Mouse (Mus musculus) thymus, postnatal 0 days (tissue): ENCODE measurements around the gene Hdac6. TPM values are rescaled to one million over a fixed set of nuclear protein-coding genes. Genes with fewer than 3 reads are reported as not detected.

ENCODE experiments used
- DNase-seq: peaks from one replicate; pipeline ENCODE4 v3.0.0-alpha.2; 2015; ENCODE audit warnings: low spot score
- polyA plus RNA-seq: library from polyadenylated mRNA; unstranded; fragments of >200 nt; fragmentation: Nextera tagmentation; extraction: Ambion mirVana; gene quantifications from 2 replicates; pipeline ENCODE4 v1.2.1, GENCODE M21; 2015

Gene Hdac6
- 10.0 and 10.3 TPM in 2 replicates for polyA plus RNA-seq

GRCm38 (mm10) chrX:7947108-7947899 is at the start of gene Hdac6:
TSS of gene Hdac6 (minus strand) at chrX:7947889.
- DNase-seq = no peak

GRCm38 (mm10) chrX:7993068-7993735 is 45.5 kb upstream of the Hdac6 start:
- DNase-seq = no peak

GRCm38 (mm10) chrX:7992379-7993067 is 44.8 kb upstream of the Hdac6 start:
- no peak for DNase-seq

DNA sequence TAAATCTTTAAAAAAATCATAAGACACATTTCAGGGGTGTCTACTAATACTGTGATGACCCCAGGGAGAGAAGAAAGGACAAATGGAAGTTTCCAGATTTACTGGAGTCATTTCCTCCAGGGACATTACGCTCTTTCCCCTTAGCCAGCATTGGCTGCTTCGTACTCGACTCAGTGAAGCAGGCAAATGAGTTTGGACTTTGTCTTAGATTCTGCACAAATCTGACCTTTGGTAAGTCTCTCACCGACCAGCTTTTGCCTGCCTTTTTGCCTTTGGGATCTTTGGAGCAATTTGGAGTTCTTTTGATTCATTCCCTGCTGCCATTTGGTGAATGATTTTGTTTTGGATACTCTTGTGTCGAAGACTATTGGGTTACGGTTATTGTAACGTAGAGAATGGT is 33.7 kb upstream of the Hdac6 start:
- no peak for DNase-seq

- DNase-seq = no peak
These were observed 30.2 kb upstream of the Hdac6 start, which contains the start of gene Gata1 for GRCm38 (mm10) chrX:7977892-7978291. TSS of gene Gata1 (minus strand) at chrX:7978071.

DNA sequence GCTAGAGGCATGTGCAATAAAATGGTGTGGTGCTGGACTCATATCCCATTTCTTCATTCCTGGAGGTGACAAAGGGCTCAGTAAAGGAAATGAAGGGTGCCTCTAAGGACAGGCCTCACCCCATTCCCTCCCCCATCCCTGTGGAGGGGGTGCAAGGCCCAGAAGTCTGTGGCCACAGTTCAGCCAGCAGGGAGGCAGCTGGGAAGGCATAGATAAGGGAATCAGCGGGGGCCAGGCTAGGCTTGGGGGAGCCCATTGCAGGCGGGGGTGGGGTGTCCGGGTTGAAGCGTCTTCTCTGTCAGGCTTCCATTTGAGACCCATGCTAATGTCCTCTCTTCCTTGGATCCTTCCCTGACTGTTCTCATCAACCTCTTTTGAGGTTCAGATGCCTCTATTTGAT is 23.6 kb upstream of the Hdac6 start:
- no peak for DNase-seq

- DNase-seq = no peak
These were observed 21.2 kb upstream of the Hdac6 start for GRCm38 (mm10) chrX:7968899-7969298.

- no peak for DNase-seq
These were observed 20.5 kb upstream of the Hdac6 start for GRCm38 (mm10) chrX:7968226-7968625.

- DNase-seq = no peak
These were observed 20.0 kb upstream of the Hdac6 start for GRCm38 (mm10) chrX:7967596-7968201.

DNA sequence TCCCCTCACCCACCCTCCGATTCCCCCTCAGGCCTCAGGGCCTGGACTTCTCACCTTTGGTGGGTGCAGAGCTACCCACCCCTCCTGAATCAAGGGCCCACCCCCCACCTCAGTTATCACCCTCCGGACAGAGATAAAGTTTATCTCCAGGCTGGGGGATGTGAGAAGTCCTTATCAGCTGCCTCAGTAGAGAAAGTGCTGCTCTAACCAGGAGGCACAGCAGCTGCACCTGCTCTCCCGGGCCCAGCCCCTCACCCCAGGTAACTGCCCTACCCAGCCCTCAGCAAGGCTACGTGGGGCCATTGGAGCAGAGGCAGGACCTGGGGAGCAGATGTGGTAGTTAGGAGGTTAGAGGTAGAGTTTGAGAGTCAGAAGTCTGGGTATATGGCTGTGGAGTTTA is 18.5 kb upstream of the Hdac6 start:
- no peak for DNase-seq

DNA sequence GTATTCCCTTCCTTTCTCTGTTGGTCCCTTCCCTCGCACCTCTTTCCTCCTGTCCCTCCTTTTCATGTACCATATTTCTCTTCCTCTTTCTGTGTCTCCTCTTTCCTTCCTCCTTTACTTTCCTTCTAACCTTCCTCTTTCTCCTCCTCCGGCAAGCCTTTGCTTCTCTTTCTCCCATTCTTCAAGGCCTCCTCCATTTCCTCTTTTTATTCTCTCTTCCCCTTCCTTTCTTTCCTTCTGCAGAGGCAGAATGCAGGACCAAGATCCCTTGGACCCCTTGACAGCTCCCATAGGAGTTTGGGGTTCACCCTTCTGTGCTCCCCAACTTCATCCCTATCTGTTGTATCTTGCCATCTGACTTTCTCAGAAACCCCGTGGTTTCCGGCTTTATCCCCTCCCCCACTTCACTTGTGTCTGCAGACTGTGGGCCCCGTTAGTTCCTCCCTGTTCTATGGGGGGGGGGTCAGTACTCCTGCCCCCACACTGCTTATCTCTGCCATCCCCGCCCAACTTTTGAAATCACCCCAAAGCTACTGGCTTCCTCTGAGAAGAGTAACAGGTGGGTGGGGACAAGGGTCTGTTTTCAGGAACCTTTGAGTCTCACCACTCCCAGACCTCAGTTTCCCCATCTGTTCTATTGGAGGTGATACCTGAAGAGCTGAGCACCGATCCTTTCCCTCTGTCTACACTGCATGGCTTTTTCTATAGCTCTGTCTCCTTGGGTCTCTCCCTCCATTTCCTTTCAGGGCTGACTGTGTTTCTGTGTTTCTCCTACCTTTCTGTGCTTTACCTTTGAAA is 16.3 kb upstream of the Hdac6 start:
- DNase-seq = peak; percentile 48

DNA sequence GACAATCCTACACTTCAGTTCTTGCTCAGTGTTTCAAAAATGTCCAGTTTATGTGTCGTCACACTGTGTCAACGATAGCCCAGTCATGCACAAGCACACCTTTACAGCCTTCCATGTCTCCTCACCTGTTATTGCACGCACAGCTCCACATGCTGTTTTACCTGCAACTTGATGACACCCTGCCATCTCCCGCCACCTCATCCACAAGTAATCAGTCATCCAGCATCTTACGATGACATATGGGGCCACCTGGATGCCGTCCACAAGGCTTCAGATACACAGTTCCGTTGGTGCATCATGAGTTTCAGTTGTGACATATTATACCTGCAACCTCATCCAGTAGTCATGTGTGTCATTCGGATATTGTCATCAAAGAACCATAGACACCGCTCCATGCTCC is 11.2 kb upstream of the Hdac6 start:
- DNase-seq = no peak

GRCm38 (mm10) chrX:7950091-7950490 is 2.4 kb upstream of the Hdac6 start:
- no peak for DNase-seq

- peak; percentile 87 for DNase-seq
These were observed 307 bp upstream of the Hdac6 start for GRCm38 (mm10) chrX:7947900-7948492.

- no peak for DNase-seq
These were observed 2.1 kb downstream of the Hdac6 start for GRCm38 (mm10) chrX:7945618-7946017.

DNA sequence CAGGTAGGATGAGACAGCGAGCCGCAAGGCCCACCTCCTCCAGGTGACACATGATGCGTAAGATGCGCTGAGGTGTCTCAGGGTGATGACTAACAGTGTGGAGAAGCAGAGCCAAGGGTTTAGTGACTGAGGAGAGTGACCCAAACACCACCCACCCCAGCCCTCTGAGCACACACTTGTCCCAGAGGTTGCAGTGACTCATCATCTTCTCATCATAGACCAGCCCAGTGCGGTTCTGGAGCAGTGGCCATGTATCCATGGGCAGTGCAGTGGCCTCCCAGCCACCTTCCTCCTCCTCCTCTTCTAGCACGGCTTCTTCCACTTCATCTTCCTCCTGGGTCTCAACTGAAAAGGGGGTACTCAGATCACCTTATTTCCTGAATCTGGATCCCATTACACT is 10.0 kb downstream of the Hdac6 start:
- DNase-seq = no peak

DNA sequence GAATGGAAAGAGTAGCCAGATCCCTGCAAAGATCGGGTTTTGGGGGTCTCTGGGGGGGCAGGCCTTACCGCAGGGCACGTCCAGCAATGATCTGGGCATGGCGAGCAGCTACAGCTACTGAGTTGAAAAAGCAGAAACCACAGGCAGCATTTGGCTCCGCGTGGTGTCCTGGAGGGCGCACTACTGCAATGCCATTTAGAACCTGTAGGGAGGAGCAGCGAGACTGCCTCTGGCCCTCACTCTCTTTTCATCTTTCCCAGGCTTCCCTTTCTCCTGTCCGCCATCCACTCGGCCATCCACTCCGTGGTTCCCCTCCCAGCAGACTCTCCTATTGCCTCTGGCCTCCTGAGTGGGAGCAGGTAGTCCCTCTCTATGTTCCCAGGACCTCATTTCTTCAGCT is 10.8 kb downstream of the Hdac6 start:
- DNase-seq = no peak

DNA sequence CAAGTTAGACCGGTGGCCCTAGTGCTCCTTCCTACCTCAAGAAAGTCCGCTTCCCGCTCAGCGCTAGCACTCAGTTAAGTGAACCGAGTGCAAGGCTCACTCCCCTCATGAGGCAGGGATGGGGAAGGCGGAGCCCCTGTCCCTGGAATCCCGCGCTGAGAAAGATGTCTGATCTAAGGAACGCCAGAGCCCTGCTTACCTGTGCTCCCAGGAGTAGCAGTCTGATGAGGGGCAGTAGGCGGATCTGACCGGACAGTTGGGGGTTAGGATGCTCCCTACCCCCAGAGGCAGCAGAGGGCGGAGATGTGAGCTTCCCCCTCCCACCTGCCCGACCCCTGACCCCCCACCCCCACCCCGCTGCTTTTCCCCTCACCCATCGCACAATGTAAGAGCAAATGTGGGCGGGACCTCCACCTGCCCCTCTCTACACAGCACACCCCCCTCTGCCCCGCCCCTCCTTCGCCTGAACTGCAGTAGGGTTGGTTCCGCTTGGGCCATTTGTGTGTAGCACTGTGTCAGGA is 19.4 kb downstream of the Hdac6 start, which contains the start of gene Eras:
TSS of gene Eras (minus strand) at position 338 of the 521 bp plus-strand sequence.
- no peak for DNase-seq

DNA sequence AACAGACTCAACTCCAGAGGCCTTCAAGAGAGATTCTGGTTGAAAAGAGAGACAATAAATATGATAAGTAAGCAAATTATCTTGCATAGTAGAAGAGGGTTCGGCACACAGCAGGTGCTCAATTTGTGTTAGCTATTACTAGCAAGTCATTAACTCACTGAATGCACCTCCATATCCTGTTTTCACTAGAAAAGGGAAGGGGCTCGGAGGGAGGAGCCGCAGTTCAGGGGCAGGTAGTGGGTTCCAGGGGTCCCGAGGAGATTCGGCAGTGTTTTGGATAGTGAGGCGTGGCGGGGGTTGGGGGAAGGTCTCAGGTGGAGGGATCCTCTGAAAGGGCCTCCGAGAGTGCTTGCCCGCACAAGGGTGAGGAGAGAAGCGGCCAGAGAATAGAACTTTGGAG is 20.6 kb downstream of the Hdac6 start:
- no peak for DNase-seq

GRCm38 (mm10) chrX:7926266-7926665 is 21.4 kb downstream of the Hdac6 start:
- no peak for DNase-seq
